8 mouse cellular contexts compared by ENCODE assay signal in the genomic region with DNA sequence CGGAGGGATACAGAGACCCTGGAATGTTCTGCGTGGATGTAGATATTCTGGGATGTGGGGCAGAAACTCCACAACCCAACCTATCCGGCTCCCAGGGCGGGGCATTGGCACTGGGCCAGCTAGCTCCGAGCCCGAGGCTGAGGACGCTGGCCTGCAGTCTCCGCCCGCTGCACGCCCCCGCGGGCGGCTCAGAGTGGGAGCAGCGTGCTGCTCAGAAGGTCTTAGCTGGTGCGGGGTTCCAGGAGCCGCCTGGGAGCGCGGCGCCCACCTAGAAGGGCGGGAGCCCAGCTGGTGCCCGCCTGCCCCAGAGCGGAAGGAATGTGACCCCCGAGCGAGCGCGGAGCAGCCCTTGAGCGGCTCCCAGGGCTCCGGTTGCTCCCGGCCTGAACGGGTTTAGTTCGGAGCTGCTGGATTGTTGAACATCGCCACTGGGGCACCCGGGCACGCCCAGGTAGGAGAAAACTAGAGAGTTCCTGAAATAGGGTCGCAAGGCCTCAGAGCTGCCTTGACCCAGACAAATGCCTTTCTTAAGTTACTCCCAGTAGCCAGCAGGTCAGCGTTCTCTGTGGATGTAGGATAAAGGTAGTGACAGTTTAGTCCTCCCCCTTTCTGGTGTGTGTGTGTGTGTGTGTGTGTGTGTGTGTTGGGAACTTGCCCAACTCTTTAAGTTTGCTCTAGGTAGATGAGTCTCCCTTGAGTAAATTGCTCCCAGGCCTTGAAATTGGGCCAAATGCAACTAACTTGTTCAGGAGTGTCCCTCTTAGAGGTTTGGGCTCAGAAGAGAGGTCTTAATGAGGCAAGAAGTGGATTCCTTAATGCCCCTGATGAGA. TPM values are rescaled to one million over a fixed set of nuclear protein-coding genes. Genes with fewer than 3 reads are reported as not detected.
DNase-seq lines count a peak whose midpoint lies in the region; ATAC-seq and TF ChIP-seq lines count a peak whose summit lies in the region.

No protein-coding gene starts in this region.

- H3K9me3 ChIP-seq in kidney, embryonic 14.5 days (ENCODE audit: control insufficient read depth, low read length), result no peaks in the 10 kb centered on the region
- H3K9me3 ChIP-seq in limb, embryonic 15.5 days, result no peaks in the 10 kb centered on the region

- H3K36me3 ChIP-seq in kidney, embryonic 14.5 days (ENCODE audit: control insufficient read depth, insufficient read depth, low read length), result no peaks in the 10 kb centered on the region
- no peaks in the 10 kb centered on the region for H3K36me3 ChIP-seq in limb, embryonic 15.5 days
- H3K36me3 ChIP-seq in myocyte (ENCODE audit: control insufficient read depth, insufficient read depth), result no peaks in the 10 kb centered on the region
- no peaks in the 10 kb centered on the region for H3K36me3 ChIP-seq in splenic B cell, adult 2 months (ENCODE audit: control insufficient read depth, insufficient read depth, low read length, poor library complexity, severe bottlenecking)

- peak; percentile 29; the same call in 1 of the 2 replicates for TF ChIP-seq POLR2A in bone marrow, adult 2 months (IDR thresholded peaks at IDR 0.05; ENCODE audit: borderline replicate concordance, control insufficient read depth, low read depth, low read length)
- peak; percentile 72 for TF ChIP-seq POLR2A in embryonic fibroblast, embryonic 13.5 days (IDR thresholded peaks at IDR 0.05; ENCODE audit: low read depth, low read length)
- peak; percentile 81 for TF ChIP-seq POLR2A in myocyte (IDR thresholded peaks at IDR 0.05; ENCODE audit: insufficient read length, low read depth)

- no peak overlapping the region for H3ac ChIP-seq in myocyte (ENCODE audit: control insufficient read depth, insufficient read length)

- peak; percentile 84 for DNase-seq in 3T3-L1 (ENCODE audit: low read depth, low spot score)
- peak; percentile 88 to 90 for DNase-seq in heart, adult 9 months (ENCODE audit: low spot score in 2 of 2)
- peak; percentile 30 for DNase-seq in splenic B cell, adult 2 months (ENCODE audit: low read depth, low spot score)

- 2% methylated on average over 36 of the region's 36 CpGs for WGBS in bone marrow, adult 2 months
- WGBS in kidney, embryonic 14.5 days, result 2% methylated on average over 27 of the region's 36 CpGs
- under 1% methylated on average over 36 of the region's 36 CpGs for WGBS in limb, embryonic 15.5 days

- peak overlapping the region; percentile 64 for H3K27ac ChIP-seq in bone marrow, adult 2 months (ENCODE audit: control insufficient read depth, insufficient read depth, low read depth, low read length, poor library complexity)
- H3K27ac ChIP-seq in embryonic fibroblast, embryonic 13.5 days (ENCODE audit: insufficient read depth, low read length), result peak overlapping the region; percentile 69
- 0 out of 2 replicates have a peak overlapping the region, but pooled peaks have one; percentile 30 for H3K27ac ChIP-seq in kidney, embryonic 14.5 days (ENCODE audit: low read depth, low read length)
- peak overlapping the region; percentile 79 for H3K27ac ChIP-seq in limb, embryonic 15.5 days

- no peak for TF ChIP-seq CTCF in bone marrow, adult 2 months (IDR thresholded peaks at IDR 0.05; ENCODE audit: control insufficient read depth, insufficient read depth, low read length)
- no peak for TF ChIP-seq CTCF in embryonic fibroblast, embryonic 13.5 days (IDR thresholded peaks at IDR 0.05; ENCODE audit: borderline replicate concordance, insufficient read depth, low read length)

- peaks cover 8% of the 10 kb centered on the region; the same call in 1 of the 2 replicates for H3K4me1 ChIP-seq in bone marrow, adult 2 months (ENCODE audit: control insufficient read depth, insufficient read depth, low read length)
- H3K4me1 ChIP-seq in embryonic fibroblast, embryonic 13.5 days (ENCODE audit: control insufficient read depth, insufficient read depth, low read length), result peaks cover 8% of the 10 kb centered on the region; the same call in 1 of the 2 replicates
- peaks cover 11% of the 10 kb centered on the region; the same call in 1 of the 2 replicates for H3K4me1 ChIP-seq in kidney, embryonic 14.5 days (ENCODE audit: control insufficient read depth, insufficient read depth, low read length)
- H3K4me1 ChIP-seq in limb, embryonic 15.5 days, result peaks cover 37% of the 10 kb centered on the region

- ATAC-seq in kidney, embryonic 14.5 days (ENCODE audit: low FRiP score, low TSS enrichment), result peak; percentile 91
- ATAC-seq in limb, embryonic 15.5 days (ENCODE audit: insufficient number of reproducible peaks, low FRiP score, low TSS enrichment, low read depth), result peak; percentile 69

- peak overlapping the region; percentile 80 for H3K4me2 ChIP-seq in kidney, embryonic 14.5 days (replicated peaks; ENCODE audit: low read depth, low read length)
- peak overlapping the region; percentile 84 for H3K4me2 ChIP-seq in limb, embryonic 15.5 days
- peak overlapping the region; percentile 75 for H3K4me2 ChIP-seq in myocyte (ENCODE audit: low read depth)

- H3K27me3 ChIP-seq in kidney, embryonic 14.5 days (ENCODE audit: control insufficient read depth, insufficient read depth, low read length), result no peaks in the 10 kb centered on the region
- H3K27me3 ChIP-seq in limb, embryonic 15.5 days, result no peaks in the 10 kb centered on the region
- no peaks in the 10 kb centered on the region for H3K27me3 ChIP-seq in myocyte (ENCODE audit: control insufficient read depth, insufficient read depth, insufficient read length)
- H3K27me3 ChIP-seq in splenic B cell, adult 2 months (ENCODE audit: control insufficient read depth, insufficient read depth, low read length, poor library complexity, severe bottlenecking), result no peaks in the 10 kb centered on the region

- peak overlapping the region; percentile 26 for H3K4me3 ChIP-seq in bone marrow, adult 2 months (replicated peaks; ENCODE audit: control insufficient read depth, low read depth, low read length)
- peak overlapping the region; percentile 70 for H3K4me3 ChIP-seq in embryonic fibroblast, embryonic 13.5 days (ENCODE audit: insufficient read depth, low read length)
- H3K4me3 ChIP-seq in kidney, embryonic 14.5 days (ENCODE audit: low read length), result peak overlapping the region; percentile 45
- peak overlapping the region; percentile 55 for H3K4me3 ChIP-seq in limb, embryonic 15.5 days
- peak overlapping the region; percentile 61 for H3K4me3 ChIP-seq in myocyte

- peaks cover 41% of the 10 kb centered on the region for H3K79me2 ChIP-seq in myocyte (ENCODE audit: control insufficient read depth, insufficient read depth)

- H3K9ac ChIP-seq in kidney, embryonic 14.5 days (ENCODE audit: low read depth, low read length), result peak overlapping the region; percentile 62
- peak overlapping the region; percentile 63; the same call in 1 of the 2 replicates for H3K9ac ChIP-seq in limb, embryonic 15.5 days

TF ChIP-seq in myocyte, 11 proteins besides CTCF, POLR2A, EP300 and RAD21:
- TF ChIP-seq POLR2AphosphoS2 (IDR thresholded peaks at IDR 0.05; ENCODE audit: insufficient read length, low read depth) (peak; percentile 71), MYOD1 (IDR thresholded peaks at IDR 0.05; ENCODE audit: control insufficient read depth in 1 of 3, insufficient read length in 2 of 3, low read depth in 2 of 3) (peak in 1 of 3 experiments; percentile 13), REST (IDR thresholded peaks at IDR 0.05; ENCODE audit: insufficient read depth, insufficient read length) (no peak), MYOG (IDR thresholded peaks at IDR 0.05; ENCODE audit: control insufficient read depth in 1 of 3, insufficient read depth in 1 of 3, insufficient read length in 2 of 3, low read depth in 2 of 3) (no peak)

RNA-seq across cellular contexts. Expression of a gene that starts 41.8 kb away (rescaled TPM):
- polyA plus RNA-seq in bone marrow, adult 2 months (2011; ENCODE audit: insufficient read depth, insufficient read length, low replicate concordance, missing spikeins), result 3.3 and 4.0 TPM in 2 replicates
- 45.8 and 72.2 TPM in 2 replicates for polyA plus RNA-seq in embryonic fibroblast, embryonic 13.5 days (2011; ENCODE audit: insufficient read length, low read depth, missing spikeins)
- polyA plus RNA-seq in kidney, embryonic 14.5 days (2014; fragmentation: Nextera tagmentation; extraction: Ambion mirVana), result 2.5 and 4.2 TPM in 2 replicates
- polyA plus RNA-seq in limb, embryonic 15.5 days (2015; fragmentation: Nextera tagmentation; extraction: Ambion mirVana), result 10.4 and 10.6 TPM in 2 replicates
- 7.6 TPM for polyA plus RNA-seq in myocyte (2012; fragmentation: generic; extraction: Trizol)

RNA-seq across cellular contexts. Expression of a gene that starts 57.8 kb away (rescaled TPM):
- 3.0 and 3.2 TPM in 2 replicates for polyA plus RNA-seq in bone marrow, adult 2 months (2011; ENCODE audit: insufficient read depth, insufficient read length, low replicate concordance, missing spikeins)
- 32.5 and 48.1 TPM in 2 replicates for polyA plus RNA-seq in embryonic fibroblast, embryonic 13.5 days (2011; ENCODE audit: insufficient read length, low read depth, missing spikeins)
- 3.2 and 5.2 TPM in 2 replicates for polyA plus RNA-seq in kidney, embryonic 14.5 days (2014; fragmentation: Nextera tagmentation; extraction: Ambion mirVana)
- polyA plus RNA-seq in limb, embryonic 15.5 days (2015; fragmentation: Nextera tagmentation; extraction: Ambion mirVana), result 9.7 and 10.1 TPM in 2 replicates
- polyA plus RNA-seq in myocyte (2012; fragmentation: generic; extraction: Trizol), result not detected

Comparison
In these comparisons a context has a peak if more than half of its experiments do, and no peak if none do; other contexts are left out.
1. Peak in every context shown above with its lines: DNase-seq, ATAC-seq, H3K4me3 ChIP-seq and H3K27ac ChIP-seq.
2. DNase-seq: peak in every context shown above with its lines; median percentile 89 in heart, adult 9 months; 84 in 3T3-L1; 30 in splenic B cell, adult 2 months.
3. POLR2A ChIP-seq: peak in every context shown above with its lines; median percentile 81 in myocyte; 72 in embryonic fibroblast, embryonic 13.5 days; 29 in bone marrow, adult 2 months.